Mouse (Mus musculus) G1E (cell line): ENCODE results near the gene Ror2.

Source experiments
- CTCF ChIP-seq: IDR thresholded peaks from 2 replicates; pipeline ENCODE4 v1.5.1; 2012; ENCODE audit warnings: low read depth, low read length, inconsistent platforms, mixed read lengths
- GATA1 ChIP-seq: IDR thresholded peaks from 2 replicates; pipeline ENCODE4 v1.6.1; 2012; ENCODE audit warnings: borderline replicate concordance, low read length, inconsistent platforms, mixed read lengths
- POLR2AphosphoS5 ChIP-seq: IDR thresholded peaks from 2 replicates; pipeline ENCODE4 v1.6.1; 2012; ENCODE audit warnings: low read depth, low read length, inconsistent platforms; ENCODE audit not compliant: insufficient replicate concordance

- no peak for TF ChIP-seq CTCF
- no peak for TF ChIP-seq POLR2AphosphoS5
- TF ChIP-seq GATA1, result no peak
These were observed 122.9 kb downstream of the Ror2 start for GRCm38 (mm10) chr13:53163060-53163459.
